Mouse (Mus musculus) testis, adult 2 months (tissue): ENCODE data around the gene Agpat4.

Experiments
- CTCF ChIP-seq: fragments of 200-500 bp; IDR thresholded peaks from 2 replicates; pipeline ENCODE4 v1.5.1; 2012; ENCODE audit warnings: low read depth, mild to moderate bottlenecking, inconsistent platforms, low read length, moderate library complexity; ENCODE audit not compliant: control insufficient read depth, insufficient read depth, insufficient replicate concordance
- POLR2A ChIP-seq: fragments of 200-500 bp; IDR thresholded peaks from 2 replicates; pipeline ENCODE4 v1.6.1; 2012; ENCODE audit warnings: low read depth, mild to moderate bottlenecking, inconsistent platforms, low read length, moderate library complexity; ENCODE audit not compliant: control insufficient read depth

DNA sequence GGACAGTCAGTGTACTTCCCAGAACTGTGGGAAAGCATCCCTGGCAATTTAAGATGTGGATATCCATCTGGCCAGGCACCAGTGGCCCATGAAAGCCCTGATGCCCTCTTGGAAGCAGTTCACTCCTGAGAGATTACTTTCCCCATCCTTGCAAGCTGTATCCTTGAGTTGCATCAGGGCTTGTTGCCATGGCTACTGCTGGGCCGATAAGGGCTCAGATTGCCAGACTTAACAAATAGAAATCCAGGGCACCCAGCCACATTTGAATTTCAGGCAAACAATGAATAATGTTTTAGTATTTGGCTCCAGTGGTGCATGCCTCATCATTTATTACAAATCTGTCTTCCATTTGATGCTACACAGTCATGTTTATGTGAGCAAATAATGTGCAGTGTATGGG is 69.3 kb downstream of the Agpat4 start:
- no peak for TF ChIP-seq CTCF
- TF ChIP-seq POLR2A: no peak
